Mouse (Mus musculus) ES-E14 (cell line): ENCODE measurements around the gene Man1c1. TPM values are rescaled to one million over a fixed set of nuclear protein-coding genes. Genes with fewer than 3 reads are reported as not detected.

Experiments used
- DNase-seq: peaks from one replicate; pipeline ENCODE4 v3.0.0-alpha.2; 2013; ENCODE audit warnings: low read depth, low spot score
- H3K27ac ChIP-seq: 2 replicates; pipeline ENCODE4 v1.5.1; 2012; ENCODE audit warnings: low read depth, mild to moderate bottlenecking, low read length, moderate library complexity, mixed read lengths; ENCODE audit not compliant: poor library complexity, insufficient read depth, severe bottlenecking
- H3K36me3 ChIP-seq: 2 replicates; pipeline ENCODE4 v1.6.1; 2012; ENCODE audit warnings: mild to moderate bottlenecking, low read length, moderate library complexity, mixed read lengths; ENCODE audit not compliant: control insufficient read depth, poor library complexity, insufficient read depth, severe bottlenecking
- H3K4me1 ChIP-seq, 2 experiments: fragments of 150-350 bp in 1 of 2; sonication (generic) in 1 of 2; 2 replicates each; pipeline ENCODE4 v1.6.1; 2012; ENCODE audit warnings: low read length in 2 of 2, mild to moderate bottlenecking in 1 of 2, mixed read lengths in 1 of 2; ENCODE audit not compliant: control insufficient read depth in 2 of 2, insufficient read depth in 2 of 2, poor library complexity in 1 of 2
- H3K4me3 ChIP-seq, 2 experiments: fragments of 150-350 bp in 1 of 2; sonication (generic) in 1 of 2; 2 replicates each; pipeline ENCODE4 v1.5.1; 2012; ENCODE audit warnings: low read length in 2 of 2, low read depth in 1 of 2, mild to moderate bottlenecking in 1 of 2, mixed read lengths in 1 of 2; ENCODE audit not compliant: insufficient read depth in 1 of 2, poor library complexity in 1 of 2, severe bottlenecking in 1 of 2
- H3K9ac ChIP-seq: 2 replicates; pipeline ENCODE4 v1.6.1; 2012; ENCODE audit warnings: low read depth, mild to moderate bottlenecking, low read length, mixed read lengths; ENCODE audit not compliant: poor library complexity, insufficient read depth, severe bottlenecking
- H3K9me3 ChIP-seq: fragments of 150-350 bp; sonication (generic); 2 replicates; pipeline ENCODE4 v1.6.1; 2012; ENCODE audit warnings: low read depth, mild to moderate bottlenecking, low read length; ENCODE audit not compliant: control insufficient read depth, insufficient read depth
- CHD2 ChIP-seq: IDR thresholded peaks from 2 replicates; pipeline ENCODE4 v1.6.1; 2014; ENCODE audit warnings: mild to moderate bottlenecking, low read depth, low read length, inconsistent platforms
- HCFC1 ChIP-seq: IDR thresholded peaks from 2 replicates; pipeline ENCODE4 v1.6.1; 2012; ENCODE audit warnings: low read length, inconsistent platforms, borderline replicate concordance; ENCODE audit not compliant: insufficient read depth
- MAFK ChIP-seq: IDR thresholded peaks from 2 replicates; pipeline ENCODE4 v1.6.1; 2014; ENCODE audit warnings: mild to moderate bottlenecking, low read depth, low read length, inconsistent platforms; ENCODE audit not compliant: insufficient read depth
- ZC3H11A ChIP-seq: IDR thresholded peaks from 2 replicates; pipeline ENCODE4 v1.6.1; 2012; ENCODE audit warnings: low read depth, mild to moderate bottlenecking, inconsistent platforms, low read length, borderline replicate concordance
- ZNF384 ChIP-seq: IDR thresholded peaks from 2 replicates; pipeline ENCODE4 v1.6.1; 2012; ENCODE audit warnings: low read depth, low read length, inconsistent platforms
- in situ Hi-C, 2 experiments: fragments of 600-800 bp; cut with MboI; formaldehyde crosslinking; loops; one replicate each; pipeline ENCODE4 v1.15.1; 2025; ENCODE audit warnings: low sequenced_read_pairs in 2 of 2, inconsistent platforms in 1 of 2; ENCODE audit not compliant: unreplicated experiment in 2 of 2
- total RNA-seq: library from RNA; depleted of rRNA; stranded (reverse); fragments of 300-350 nt; gene quantifications from 2 replicates; pipeline ENCODE4 v1.2.3, GENCODE M21; 2012

The Man1c1 gene
- total RNA-seq, 1 experiment, result 6.1 TPM

GRCm38 (mm10) chr4:134594731-134595439, 109.2 kb downstream of the Man1c1 start:
- in situ Hi-C loops, result no loop called here
- no peak for TF ChIP-seq CHD2
- TF ChIP-seq ZNF384, result no peak
- TF ChIP-seq MAFK, result no peak
- no peak for TF ChIP-seq HCFC1
- no peak for TF ChIP-seq ZC3H11A
- no peaks in the 10 kb centered on the region for H3K9me3 ChIP-seq
- DNase-seq, result no peak
- no peaks in the 10 kb centered on the region for H3K4me1 ChIP-seq
- H3K9ac ChIP-seq, result no peak overlapping the region
- no peak overlapping the region for H3K27ac ChIP-seq
- H3K36me3 ChIP-seq, result no peaks in the 10 kb centered on the region
- no peak overlapping the region for H3K4me3 ChIP-seq

GRCm38 (mm10) chr4:134592442-134592841, 111.6 kb downstream of the Man1c1 start:
- in situ Hi-C loops, result no loop called here
- Histone ChIP-seq H3K9ac (no peak overlapping the region), H3K4me1 (0 out of 4 replicates have a peak, but pooled peaks cover 0 to 3% of the 10 kb centered on the region in 2 experiments), H3K9me3 (no peaks in the 10 kb centered on the region), H3K4me3 (no peak overlapping the region), H3K27ac (no peak overlapping the region), H3K36me3 (no peaks in the 10 kb centered on the region)
- no peak for DNase-seq
- TF ChIP-seq MAFK (no peak), CHD2 (no peak), ZC3H11A (no peak), ZNF384 (no peak), HCFC1 (no peak)

- DNase-seq, result no peak
- Histone ChIP-seq H3K4me1 (0 out of 4 replicates have a peak, but pooled peaks cover 0 to 3% of the 10 kb centered on the region in 2 experiments), H3K27ac (no peak overlapping the region), H3K36me3 (no peaks in the 10 kb centered on the region), H3K4me3 (no peak overlapping the region), H3K9me3 (no peaks in the 10 kb centered on the region), H3K9ac (no peak overlapping the region)
- in situ Hi-C loops, result no loop called here
- TF ChIP-seq ZC3H11A (no peak), CHD2 (no peak), ZNF384 (no peak), HCFC1 (no peak), MAFK (no peak)
Observed at GRCm38 (mm10) chr4:134591506-134592061, 112.5 kb downstream of the Man1c1 start.

GRCm38 (mm10) chr4:134590227-134590926, 113.7 kb downstream of the Man1c1 start:
- H3K27ac ChIP-seq, result no peak overlapping the region
- H3K4me1 ChIP-seq, result 0 out of 4 replicates have a peak, but pooled peaks cover 0 to 3% of the 10 kb centered on the region in 2 experiments
- no peak overlapping the region for H3K9ac ChIP-seq
- in situ Hi-C loops, result no loop called here
- no peaks in the 10 kb centered on the region for H3K36me3 ChIP-seq
- no peaks in the 10 kb centered on the region for H3K9me3 ChIP-seq
- no peak for TF ChIP-seq ZNF384
- no peak for TF ChIP-seq CHD2
- no peak for TF ChIP-seq MAFK
- TF ChIP-seq HCFC1, result no peak
- TF ChIP-seq ZC3H11A, result no peak
- no peak overlapping the region for H3K4me3 ChIP-seq
- no peak for DNase-seq
